ENCODE assay signal across 7 mouse cellular contexts in the genomic region with DNA sequence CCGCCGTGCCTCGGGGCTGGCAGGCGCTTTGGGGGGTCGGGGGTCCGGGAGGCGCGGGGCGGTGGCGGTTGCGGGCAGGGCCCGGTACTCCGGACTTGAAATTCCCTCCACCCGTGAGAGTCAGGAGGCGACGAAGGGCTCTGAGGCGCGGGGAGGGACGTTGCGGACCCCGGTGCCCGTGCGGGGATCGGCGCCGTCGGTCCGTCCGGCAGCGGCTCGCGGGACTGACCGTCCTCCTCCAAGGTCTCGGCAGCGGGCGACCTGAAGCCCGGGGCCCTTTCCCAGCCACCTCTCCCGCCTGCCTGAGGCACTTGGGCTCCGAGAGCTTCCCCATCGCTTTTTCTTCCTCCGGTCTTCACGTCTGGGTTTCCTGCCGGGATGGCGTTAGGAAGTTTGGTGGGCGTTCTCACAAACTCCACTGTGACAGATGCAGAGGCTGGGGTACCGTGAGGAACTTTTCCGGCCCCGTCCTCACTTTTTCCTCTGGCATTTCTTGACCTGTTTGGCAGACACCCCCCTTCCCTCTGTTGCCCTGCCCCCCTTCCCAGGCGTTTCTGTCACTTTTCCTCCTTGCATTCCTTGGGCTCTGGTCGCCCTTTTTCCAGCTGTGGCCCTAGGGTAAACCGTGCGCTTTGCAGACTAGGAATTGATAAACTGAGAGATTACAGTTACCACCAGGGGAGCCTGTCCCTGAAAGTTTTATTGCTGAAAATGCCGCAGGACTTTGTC. TPM values are rescaled to one million over a fixed set of nuclear protein-coding genes. Genes with fewer than 3 reads are reported as not detected.
DNase-seq lines count a peak whose midpoint lies in the region; ATAC-seq and TF ChIP-seq lines count a peak whose summit lies in the region.

No protein-coding gene starts in this region.

- peak overlapping the region; percentile 18; the same call in 1 of the 2 replicates for H3K27ac ChIP-seq in cortical plate, adult 2 months (ENCODE audit: insufficient read depth, low read length)
- peak overlapping the region; percentile 98 for H3K27ac ChIP-seq in heart, adult 2 months
- H3K27ac ChIP-seq in lung, embryonic 14.5 days (ENCODE audit: low read depth): peak overlapping the region; percentile 60

- WGBS in heart, adult 2 months: 1% methylated on average over 53 of the region's 53 CpGs
- under 1% methylated on average over 53 of the region's 53 CpGs for WGBS in lung, embryonic 14.5 days

- intact Hi-C loops in heart, adult 2 months (cut with DNase I): loop anchor here (1.0 to 10.0 kb wide), 4 partner anchors 38 to 321 kb away; a partner anchor contains a TSS

- DNase-seq in WW6 (ENCODE audit: low read depth, low spot score): peak; percentile 14
- peak; percentile 64 to 75 for DNase-seq in heart, adult 2 months
- DNase-seq in kidney, adult 18-20 months: peak; percentile 70
- DNase-seq in lung, embryonic 14.5 days: peak; percentile 64
- DNase-seq in ovary, postnatal 36 days (ENCODE audit: low spot score): peak; percentile 57
- DNase-seq in MN1 (ENCODE audit: low spot score): no peak

- peak overlapping the region; percentile 84 for H3K4me2 ChIP-seq in lung, embryonic 14.5 days

- TF ChIP-seq POLR2A in cortical plate, adult 2 months (IDR thresholded peaks at IDR 0.05; ENCODE audit: extremely low read depth, insufficient read depth, low read length): no peak
- no peak for TF ChIP-seq POLR2A in heart, adult 2 months (IDR thresholded peaks at IDR 0.05; ENCODE audit: insufficient read depth, low read depth, low read length)

- TF ChIP-seq EP300 in heart, adult 2 months (IDR thresholded peaks at IDR 0.05; ENCODE audit: insufficient read depth, low read depth, low read length): peak; percentile 49; the same call in 1 of the 2 replicates

- TF ChIP-seq CTCF in cortical plate, adult 2 months (IDR thresholded peaks at IDR 0.05; ENCODE audit: extremely low read depth, insufficient read depth, low read length): no peak
- TF ChIP-seq CTCF in heart, adult 2 months (IDR thresholded peaks at IDR 0.05): peak; percentile 37
- TF ChIP-seq CTCF in lung, embryonic 14.5 days (IDR thresholded peaks at IDR 0.05; ENCODE audit: low read depth): peak; percentile 29

- ATAC-seq in lung, embryonic 14.5 days (ENCODE audit: insufficient read depth): peak; percentile 53; the same call in 1 of the 2 replicates

- H3K4me3 ChIP-seq in cortical plate, adult 2 months (ENCODE audit: insufficient read depth, low read length): peak overlapping the region; percentile 44
- peak overlapping the region; percentile 91 for H3K4me3 ChIP-seq in heart, adult 2 months
- H3K4me3 ChIP-seq in lung, embryonic 14.5 days (ENCODE audit: low read depth, low read length): peak overlapping the region; percentile 78

- H3K9me3 ChIP-seq in lung, embryonic 14.5 days (ENCODE audit: low read depth, low read length): no peaks in the 10 kb centered on the region

- H3K79me2 ChIP-seq in heart, adult 2 months (replicated peaks; ENCODE audit: control insufficient read depth, insufficient read depth, low read length): 0 out of 2 replicates have a peak, but pooled peaks cover 2% of the 10 kb centered on the region

- H3K36me3 ChIP-seq in heart, adult 2 months (ENCODE audit: control insufficient read depth, insufficient read depth, low read length): peaks cover 10% of the 10 kb centered on the region
- H3K36me3 ChIP-seq in lung, embryonic 14.5 days (ENCODE audit: insufficient read depth): no peaks in the 10 kb centered on the region

- peak overlapping the region; percentile 95 for H3K9ac ChIP-seq in heart, adult 2 months (ENCODE audit: low read depth, low read length)
- H3K9ac ChIP-seq in lung, embryonic 14.5 days: peak overlapping the region; percentile 77

- H3K4me1 ChIP-seq in cortical plate, adult 2 months (ENCODE audit: control insufficient read depth, insufficient read depth, low read length): no peaks in the 10 kb centered on the region; the same call in 1 of the 2 replicates
- H3K4me1 ChIP-seq in heart, adult 2 months (ENCODE audit: control insufficient read depth, insufficient read depth, low read length): peaks cover under 1% of the 10 kb centered on the region
- H3K4me1 ChIP-seq in lung, embryonic 14.5 days (ENCODE audit: insufficient read depth): peaks cover 4% of the 10 kb centered on the region; the same call in 1 of the 2 replicates

- H3K27me3 ChIP-seq in heart, adult 2 months (ENCODE audit: control insufficient read depth, insufficient read depth, low read length): no peaks in the 10 kb centered on the region
- H3K27me3 ChIP-seq in lung, embryonic 14.5 days (ENCODE audit: insufficient read depth, low read length): no peaks in the 10 kb centered on the region

RNA-seq across cellular contexts. Expression of a gene that starts 1.3 kb away (rescaled TPM):
- polyA plus RNA-seq in cortical plate, adult 2 months (2012; rRNA removed): 16.1 and 16.8 TPM in 2 replicates
- total RNA-seq in heart, adult 2 months (2021): 10 to 100 TPM; 38.6 to 41.2 TPM
- 30.7 and 57.0 TPM in 2 replicates for polyA plus RNA-seq in heart, adult 2 months (2012; rRNA removed)
- 66.2 and 71.3 TPM in 2 replicates for polyA plus RNA-seq in lung, embryonic 14.5 days (2014; fragmentation: Nextera tagmentation; extraction: Ambion mirVana)

Comparison
In these comparisons a context has a peak if more than half of its experiments do, and no peak if none do; other contexts are left out.
1. H3K27ac ChIP-seq: peak in every context shown above with its lines; median percentile 98 in heart, adult 2 months; 60 in lung, embryonic 14.5 days; 18 in cortical plate, adult 2 months.